Mouse (Mus musculus): ENCODE data around the gene Serpind1.

The Serpind1 gene

GRCm38 (mm10) chr16:17346766-17347165 lies 15.6 kb downstream of the Serpind1 start:
- CTCF ChIA-PET: no interaction called here

DNA sequence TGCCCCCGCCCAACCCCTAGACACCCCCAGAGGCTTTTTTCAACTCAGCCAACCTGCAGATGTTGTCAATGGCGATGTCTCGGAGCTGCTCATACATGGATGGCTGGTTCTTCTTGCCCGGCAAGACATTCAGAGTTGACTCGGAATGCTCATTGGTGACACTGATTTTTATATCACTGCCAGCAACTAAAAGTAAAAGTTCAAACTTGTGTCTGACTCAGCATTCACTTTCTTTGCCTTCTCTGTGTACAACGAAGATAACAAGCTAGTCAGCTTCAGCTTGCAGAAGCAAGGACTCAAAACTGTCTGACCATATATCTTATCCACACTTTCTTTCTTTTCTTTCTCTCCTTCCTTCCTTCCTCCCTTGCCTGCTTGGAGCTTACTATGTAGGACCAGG lies 24.9 kb downstream of the Serpind1 start:
- CTCF ChIA-PET: no interaction called here

GRCm38 (mm10) chr16:17358787-17359186 lies 27.6 kb downstream of the Serpind1 start:
- CTCF ChIA-PET: no interaction called here

DNA sequence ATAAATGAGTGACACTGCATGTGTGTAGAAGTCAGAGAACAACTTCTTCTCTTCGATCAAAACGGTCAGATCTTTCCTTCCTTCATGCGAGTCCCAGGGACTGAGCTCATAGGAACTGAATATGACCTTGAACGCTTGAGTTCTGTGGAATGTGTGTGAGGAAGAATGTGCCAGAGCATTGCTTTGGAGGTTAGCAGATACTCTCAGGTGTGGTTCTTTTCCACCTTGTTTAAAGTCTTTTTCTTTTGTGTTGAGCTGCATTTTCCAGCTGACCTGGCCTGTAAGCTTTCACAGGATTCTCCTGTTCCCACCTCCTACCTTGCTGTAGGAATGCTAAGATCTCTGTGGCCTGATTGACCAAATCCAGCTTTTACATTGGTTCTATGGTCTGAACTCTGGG lies 51.1 kb downstream of the Serpind1 start:
- CTCF ChIA-PET: no interaction called here

DNA sequence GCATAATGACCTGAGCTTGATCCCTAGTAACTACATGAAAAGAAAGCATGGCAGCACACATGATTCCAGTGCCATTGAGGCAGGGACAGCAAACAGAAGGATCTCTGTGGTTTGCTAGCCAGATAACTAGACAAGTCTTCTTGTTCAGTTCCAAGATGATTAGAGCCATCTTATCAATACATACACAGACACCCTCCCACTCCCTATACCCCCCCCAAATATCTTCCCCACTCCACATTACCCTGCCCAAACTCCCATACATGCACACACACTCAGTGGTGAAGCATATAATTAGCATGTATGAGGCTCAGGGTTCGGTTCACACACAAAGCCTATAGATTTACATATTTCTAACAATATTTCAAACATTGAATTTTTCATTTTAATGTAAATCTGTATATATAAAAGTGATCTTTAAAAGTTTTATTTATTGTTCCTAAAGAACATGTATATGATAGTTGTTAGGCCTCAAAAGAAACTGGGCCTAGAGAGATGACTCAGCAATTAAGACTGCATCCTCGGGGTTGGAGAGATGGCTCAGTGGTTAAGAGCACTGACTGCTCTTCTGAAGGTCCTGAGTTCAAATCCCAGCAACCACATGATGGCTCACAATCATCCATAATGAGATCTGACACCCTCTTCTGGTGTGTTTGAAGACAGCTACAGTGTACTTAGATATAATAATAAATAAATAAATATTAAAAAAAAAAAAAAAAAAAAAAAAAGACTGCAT lies 52.6 kb downstream of the Serpind1 start:
- CTCF ChIA-PET: interaction anchor here (0.6 kb wide), 1 partner anchor 27 kb away, joined by 4 read pairs; no protein-coding TSS in a partner anchor

DNA sequence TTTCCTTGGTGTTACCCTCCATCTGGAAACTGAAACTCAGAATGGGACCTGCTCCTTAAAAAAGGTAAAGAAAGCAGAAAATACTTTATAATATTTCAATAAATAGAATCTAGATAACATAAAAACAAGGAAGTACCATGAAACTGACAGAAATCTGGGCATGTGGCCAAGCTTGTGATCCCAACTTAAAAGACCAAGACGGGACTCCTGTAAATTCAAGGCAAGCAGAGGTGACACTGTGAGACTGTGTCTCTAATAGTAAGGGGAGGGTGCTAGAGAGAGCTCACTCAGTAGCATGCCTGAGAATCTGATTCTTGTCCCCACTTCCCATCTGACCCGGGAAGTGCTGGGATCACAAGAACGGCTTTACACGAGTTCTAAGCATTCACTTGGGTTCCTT lies 61.6 kb downstream of the Serpind1 start:
- CTCF ChIA-PET: interaction anchor here (1.0 kb wide), 1 partner anchor 29 kb away, joined by 3 read pairs; no protein-coding TSS in a partner anchor
